Mouse (Mus musculus): ENCODE data around the gene Chpf. TPM values are rescaled to one million over a fixed set of nuclear protein-coding genes. Genes with fewer than 3 reads are reported as not detected.

The Chpf gene
- polyA plus RNA-seq, 1 experiment from 2014 or later = 33.5 TPM

DNA sequence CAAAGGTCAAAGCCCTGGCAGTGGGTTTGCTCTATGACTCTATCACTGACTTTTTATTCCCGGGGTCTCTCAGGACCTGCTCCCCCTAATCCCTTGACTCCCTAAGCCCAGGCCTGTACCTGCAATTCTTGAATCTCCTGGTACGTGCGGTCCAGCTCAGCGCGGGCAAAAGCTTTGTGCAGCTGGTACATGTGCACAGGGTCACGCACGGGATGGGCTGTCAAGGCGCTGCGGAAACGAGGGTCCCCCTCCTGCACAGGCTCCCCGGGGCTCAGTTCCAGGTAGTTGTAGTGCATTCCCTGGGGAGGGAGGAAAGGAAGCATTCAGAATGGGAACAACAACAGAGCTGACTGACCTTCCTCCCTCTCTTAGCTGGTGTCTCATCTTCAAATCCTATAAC lies 2.7 kb downstream of the Chpf start:
- peaks cover 21% of the 10 kb centered on the region for H3K27me3 ChIP-seq
- H3K9ac ChIP-seq = no peak overlapping the region
- peaks cover 36% of the 10 kb centered on the region for H3K36me3 ChIP-seq
- H3K4me2 ChIP-seq (replicated peaks) = no peak overlapping the region
- H3K4me3 ChIP-seq = no peak overlapping the region
- peaks cover 23% of the 10 kb centered on the region for H3K4me1 ChIP-seq
- H3K9me3 ChIP-seq = no peaks in the 10 kb centered on the region
- WGBS = 95% methylated on average over 11 of the region's 11 CpGs
- H3K27ac ChIP-seq = no peak overlapping the region
- no peak for ATAC-seq (ENCODE audit: insufficient number of reproducible peaks, insufficient read depth, low FRiP score, low TSS enrichment)

DNA sequence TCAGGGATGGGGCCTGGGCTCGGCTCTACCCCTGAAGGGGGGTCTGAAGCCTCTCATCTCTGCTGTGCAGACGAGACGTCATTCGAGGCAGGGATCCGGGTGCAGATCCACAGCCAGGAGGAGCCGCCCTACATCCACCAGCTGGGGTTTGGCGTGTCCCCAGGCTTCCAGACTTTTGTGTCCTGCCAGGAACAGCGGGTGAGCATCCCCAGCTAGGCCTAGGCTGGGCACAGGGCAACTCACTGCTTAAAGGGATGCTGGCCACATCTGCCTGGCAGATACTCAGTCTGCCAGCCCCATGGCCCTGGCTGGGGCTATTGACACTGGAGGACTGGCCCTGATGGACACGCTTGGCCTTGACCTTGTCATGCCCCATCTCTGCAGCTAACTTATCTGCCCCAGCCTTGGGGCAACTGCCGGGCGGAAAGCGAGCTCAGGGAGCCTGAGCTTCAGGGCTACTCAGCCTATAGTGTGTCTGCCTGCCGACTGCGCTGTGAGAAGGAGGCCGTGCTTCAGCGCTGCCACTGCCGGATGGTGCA lies 9.8 kb downstream of the Chpf start:
- H3K9ac ChIP-seq = no peak overlapping the region
- no peaks in the 10 kb centered on the region for H3K4me1 ChIP-seq
- peaks cover 14% of the 10 kb centered on the region for H3K36me3 ChIP-seq
- peaks cover 16% of the 10 kb centered on the region; the same call in 1 of the 2 replicates for H3K27me3 ChIP-seq
- no peak overlapping the region for H3K4me3 ChIP-seq
- no peak for ATAC-seq (ENCODE audit: insufficient number of reproducible peaks, insufficient read depth, low FRiP score, low TSS enrichment)
- H3K27ac ChIP-seq = no peak overlapping the region
- 80% methylated on average over 17 of the region's 17 CpGs for WGBS
- no peaks in the 10 kb centered on the region for H3K9me3 ChIP-seq
- H3K4me2 ChIP-seq (replicated peaks) = no peak overlapping the region

DNA sequence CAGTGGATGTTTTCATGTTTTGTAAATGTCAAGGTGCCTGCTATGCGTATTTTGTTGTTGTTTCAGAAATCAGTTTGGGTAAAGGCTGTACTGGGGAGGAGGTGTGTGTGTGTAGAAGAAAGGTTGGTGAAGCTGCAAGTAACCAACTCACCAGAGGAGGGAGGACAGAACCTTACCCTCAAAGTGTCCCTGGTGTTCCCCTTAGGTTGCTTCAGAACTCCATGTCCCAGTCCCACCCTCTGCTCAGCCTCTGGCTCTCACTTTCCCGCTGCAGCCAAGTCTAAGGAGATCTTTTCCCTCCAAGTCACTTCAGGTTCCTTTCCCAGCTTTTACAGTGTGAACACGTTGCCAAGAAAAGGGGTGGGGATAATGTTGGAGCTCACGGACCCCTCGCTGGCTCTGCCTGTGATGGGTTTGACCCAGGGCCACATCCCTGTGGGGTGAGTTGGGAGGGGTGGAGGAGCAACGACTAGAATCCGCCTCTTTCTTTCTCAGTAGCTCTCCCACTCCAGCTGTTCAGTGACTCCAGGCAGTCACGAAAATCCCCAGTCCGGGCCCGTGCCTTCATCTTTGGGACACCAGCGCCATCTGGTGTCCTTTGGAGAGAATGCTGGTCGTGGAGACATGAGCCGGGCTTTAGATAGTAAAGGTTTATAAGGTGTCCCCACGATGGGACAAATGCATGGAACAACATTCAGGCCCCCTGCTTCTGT lies 11.7 kb downstream of the Chpf start:
- Histone ChIP-seq H3K9me3 (no peaks in the 10 kb centered on the region), H3K27ac (no peak overlapping the region), H3K4me1 (no peaks in the 10 kb centered on the region), H3K4me3 (no peak overlapping the region), H3K36me3 (no peaks in the 10 kb centered on the region), H3K4me2 (replicated peaks) (no peak overlapping the region; the same call in 1 of the 2 replicates), H3K27me3 (peaks cover 11% of the 10 kb centered on the region; the same call in 1 of the 2 replicates), H3K9ac (no peak overlapping the region)
- 8% methylated on average over 14 of the region's 14 CpGs for WGBS
- peak; percentile 83 for ATAC-seq (ENCODE audit: insufficient number of reproducible peaks, insufficient read depth, low FRiP score, low TSS enrichment)

DNA sequence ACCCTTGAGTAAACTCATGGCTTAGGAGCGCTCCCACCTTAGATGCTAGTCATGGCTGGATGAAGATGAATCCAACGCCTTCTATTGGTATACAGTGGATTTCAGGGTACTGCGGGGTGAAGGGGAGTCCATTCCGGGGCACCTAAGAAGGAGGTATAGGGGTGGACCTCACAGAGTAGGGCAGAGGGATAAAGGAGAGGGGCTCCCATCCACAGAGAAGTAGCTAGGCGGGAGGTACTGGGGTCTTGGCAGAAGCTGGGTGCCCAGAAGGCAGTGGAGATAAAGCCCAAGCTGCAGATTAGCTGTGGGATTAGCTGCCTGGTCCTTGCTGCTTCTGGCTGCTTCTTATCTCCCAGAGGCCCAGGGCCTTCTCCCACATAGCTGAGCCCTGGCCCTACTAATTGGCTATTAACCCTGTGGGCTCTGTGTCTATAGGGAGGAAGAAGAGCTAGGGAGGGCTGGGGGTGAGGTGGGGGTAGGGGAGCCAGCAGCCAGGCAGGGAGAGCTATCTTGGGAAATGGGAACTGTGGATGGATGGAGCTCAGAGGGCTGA lies 15.4 kb downstream of the Chpf start:
- Histone ChIP-seq H3K4me2 (replicated peaks) (no peak overlapping the region), H3K9ac (no peak overlapping the region), H3K4me3 (no peak overlapping the region), H3K27me3 (peaks cover 7% of the 10 kb centered on the region; the same call in 1 of the 2 replicates), H3K9me3 (no peaks in the 10 kb centered on the region), H3K36me3 (no peaks in the 10 kb centered on the region), H3K27ac (no peak overlapping the region), H3K4me1 (peaks cover 6% of the 10 kb centered on the region; the same call in 1 of the 2 replicates)
- ATAC-seq (ENCODE audit: insufficient number of reproducible peaks, insufficient read depth, low FRiP score, low TSS enrichment) = no peak
- WGBS = 73% methylated on average over 5 of the region's 5 CpGs

DNA sequence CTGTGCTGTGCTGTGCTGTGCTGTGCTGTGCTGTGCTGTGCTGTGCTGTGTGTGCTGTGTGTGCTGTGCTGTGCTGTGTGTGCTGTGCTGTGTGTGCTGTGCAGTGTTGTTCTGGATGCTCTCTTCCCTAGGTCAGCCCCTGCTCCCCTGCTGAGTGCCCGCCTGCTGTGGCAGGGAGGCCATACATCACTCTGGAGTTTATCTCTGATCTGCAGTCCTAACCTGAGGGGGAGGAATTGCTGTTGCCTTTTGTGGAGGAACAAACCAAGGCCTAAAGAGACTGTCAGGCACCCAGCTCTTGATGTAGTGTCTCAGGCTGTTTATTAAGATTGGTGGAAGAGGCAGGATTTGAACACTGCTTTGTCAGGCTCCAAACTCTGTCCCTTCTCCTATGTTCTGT lies 16.5 kb downstream of the Chpf start:
- 37% methylated on average over 1 of the region's 1 CpGs for WGBS
- Histone ChIP-seq H3K9me3 (no peaks in the 10 kb centered on the region), H3K4me3 (no peak overlapping the region), H3K4me2 (replicated peaks) (no peak overlapping the region), H3K27me3 (peaks cover 16% of the 10 kb centered on the region), H3K9ac (no peak overlapping the region), H3K36me3 (no peaks in the 10 kb centered on the region), H3K27ac (no peak overlapping the region), H3K4me1 (peaks cover 16% of the 10 kb centered on the region)
- no peak for ATAC-seq (ENCODE audit: insufficient number of reproducible peaks, insufficient read depth, low FRiP score, low TSS enrichment)

DNA sequence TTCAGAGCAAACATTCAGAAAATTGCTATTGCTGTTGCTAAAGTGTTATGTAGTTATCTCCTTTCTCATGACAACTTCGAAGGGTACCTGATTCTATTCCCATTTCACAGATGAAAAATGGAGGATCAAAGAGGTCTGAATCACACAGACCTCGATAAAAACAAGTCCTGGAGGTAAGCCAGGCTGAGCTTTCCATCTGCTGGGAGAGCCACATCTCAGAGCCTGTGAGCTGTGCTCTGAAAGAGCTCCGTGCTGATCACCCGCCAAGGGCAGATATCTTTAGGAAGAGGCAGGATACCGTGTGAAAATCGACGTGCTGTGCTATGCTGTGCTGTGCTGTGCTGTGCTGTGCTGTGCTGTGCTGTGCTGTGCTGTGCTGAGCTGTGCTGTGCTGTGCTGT lies 18.8 kb downstream of the Chpf start:
- H3K9me3 ChIP-seq = no peaks in the 10 kb centered on the region
- peaks cover 36% of the 10 kb centered on the region for H3K4me1 ChIP-seq
- H3K36me3 ChIP-seq = no peaks in the 10 kb centered on the region
- no peak overlapping the region for H3K9ac ChIP-seq
- H3K4me2 ChIP-seq (replicated peaks) = no peak overlapping the region
- H3K27ac ChIP-seq = no peak overlapping the region
- WGBS = 83% methylated on average over 7 of the region's 7 CpGs
- H3K4me3 ChIP-seq = no peak overlapping the region
- H3K27me3 ChIP-seq = peaks cover 32% of the 10 kb centered on the region
- no peak for ATAC-seq (ENCODE audit: insufficient number of reproducible peaks, insufficient read depth, low FRiP score, low TSS enrichment)

DNA sequence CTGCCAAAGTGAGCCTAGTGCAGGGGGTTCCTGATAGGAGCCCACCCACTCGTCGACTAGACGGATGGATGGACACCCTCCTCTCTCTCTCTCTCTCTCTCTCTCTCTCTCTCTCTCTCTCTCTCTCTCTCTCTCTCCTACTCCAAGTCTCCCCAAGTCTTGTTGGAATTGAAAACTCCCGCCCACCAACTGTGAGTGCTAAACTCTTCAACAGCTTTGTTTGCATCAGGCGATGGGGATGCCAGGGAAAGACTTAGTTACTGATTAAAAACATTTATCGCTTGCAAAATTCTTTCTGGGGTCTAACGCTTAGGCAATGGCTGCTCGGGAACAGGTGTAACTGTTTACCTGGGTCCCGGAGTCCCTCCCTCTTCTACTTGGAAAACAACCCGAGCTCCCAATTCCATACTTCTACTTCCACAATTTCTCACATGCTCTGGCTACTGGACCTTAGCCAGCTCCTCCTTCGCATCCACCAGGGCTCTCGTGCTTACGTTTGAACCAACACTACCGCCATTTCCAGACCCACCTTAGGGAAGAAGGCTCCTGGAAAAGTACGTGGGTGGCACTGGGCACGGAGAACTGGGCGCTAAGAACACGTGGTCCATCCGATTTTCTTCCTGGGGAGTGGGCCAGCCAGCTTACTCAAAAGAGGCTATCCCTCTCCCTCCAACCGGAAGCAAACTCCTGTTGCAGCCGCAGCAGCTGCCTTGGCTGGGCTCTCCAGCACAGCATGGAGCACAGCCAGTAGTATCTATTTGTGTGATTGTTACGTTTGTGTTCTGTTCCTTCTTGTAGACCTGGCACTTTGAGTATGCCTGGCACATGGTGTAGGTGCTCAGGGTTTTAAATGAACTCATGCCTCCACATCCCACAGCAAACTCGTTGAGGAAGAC lies 20.1 kb downstream of the Chpf start:
- H3K27me3 ChIP-seq = peaks cover 44% of the 10 kb centered on the region

DNA sequence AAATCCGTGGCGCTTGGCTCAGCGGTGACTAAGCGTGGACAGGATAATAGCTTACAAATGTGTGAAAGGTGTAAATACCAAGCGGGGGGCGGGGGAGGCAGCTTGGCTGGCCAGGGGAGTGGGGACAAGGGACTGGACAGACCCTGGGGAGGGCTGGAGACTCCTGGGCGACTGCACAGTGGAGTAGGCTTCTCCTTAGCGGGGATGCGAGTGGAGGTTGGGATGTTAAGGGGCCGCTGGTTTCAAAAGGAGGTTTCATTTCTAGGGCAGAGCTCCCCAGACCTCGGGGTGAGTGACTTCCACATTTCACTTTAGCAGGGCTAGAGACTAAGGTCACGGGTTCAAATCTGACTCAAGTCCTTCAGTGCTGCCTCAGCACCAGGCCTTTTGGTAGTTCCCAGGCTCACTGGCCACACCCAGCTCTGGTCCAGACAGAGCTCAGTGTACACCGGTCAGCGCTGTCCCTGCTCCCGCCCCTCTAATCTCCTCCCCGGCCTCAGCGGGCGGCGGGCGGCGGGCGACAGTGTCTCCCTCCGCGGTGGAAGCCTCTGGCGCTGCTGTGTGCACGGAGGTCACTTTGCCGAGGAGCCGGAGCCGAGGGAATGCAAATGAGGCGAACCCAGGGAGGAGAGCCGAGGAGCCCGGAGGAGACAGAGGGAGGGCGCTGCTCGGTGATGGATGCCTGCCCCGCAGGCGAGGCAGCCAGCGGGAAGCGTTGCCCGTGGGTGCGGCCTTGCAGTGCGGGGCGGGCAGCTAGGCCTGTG lies 20.9 kb downstream of the Chpf start:
- peak; percentile 39; the same call in 1 of the 2 replicates for ATAC-seq (ENCODE audit: insufficient number of reproducible peaks, insufficient read depth, low FRiP score, low TSS enrichment)
- Histone ChIP-seq H3K4me1 (peaks cover 41% of the 10 kb centered on the region), H3K4me2 (replicated peaks) (peak overlapping the region; percentile 46), H3K27me3 (peaks cover 47% of the 10 kb centered on the region), H3K27ac (no peak overlapping the region; the same call in 1 of the 2 replicates), H3K36me3 (no peaks in the 10 kb centered on the region), H3K9ac (peak overlapping the region; percentile 4; the same call in 1 of the 2 replicates), H3K4me3 (peak overlapping the region; percentile 23), H3K9me3 (no peaks in the 10 kb centered on the region)
- 2% methylated on average over 42 of the region's 42 CpGs for whole genome bisulfite sequencing

More for the DNA sequence above, 20.1 kb downstream of the Chpf start:
- peak overlapping the region; percentile 4; the same call in 1 of the 2 replicates for H3K9ac ChIP-seq
- H3K4me2 ChIP-seq (replicated peaks) = peak overlapping the region; percentile 46
- no peak for ATAC-seq (ENCODE audit: insufficient number of reproducible peaks, insufficient read depth, low FRiP score, low TSS enrichment)
- peak overlapping the region; percentile 23 for H3K4me3 ChIP-seq
- H3K27ac ChIP-seq = peak overlapping the region; percentile 23; the same call in 1 of the 2 replicates
- peaks cover 36% of the 10 kb centered on the region for H3K4me1 ChIP-seq
- WGBS = 18% methylated on average over 23 of the region's 23 CpGs
- no peaks in the 10 kb centered on the region for H3K36me3 ChIP-seq
- H3K9me3 ChIP-seq = no peaks in the 10 kb centered on the region

DNA sequence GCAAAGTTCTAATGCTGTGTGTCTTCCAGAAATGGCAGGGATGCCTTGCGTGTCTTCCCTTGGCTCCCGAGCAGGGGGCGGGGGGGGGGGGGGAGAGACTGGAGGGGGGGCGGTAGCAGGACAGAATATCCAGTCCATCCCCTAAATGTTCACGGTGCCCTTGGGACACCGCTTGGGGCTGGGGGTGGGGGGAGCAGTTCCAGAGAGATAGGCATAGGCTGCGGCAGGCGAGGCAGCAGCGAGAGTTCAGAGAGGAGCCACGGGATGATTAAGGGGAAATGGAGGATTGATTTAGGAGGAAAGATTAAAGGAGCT lies 21.4 kb downstream of the Chpf start:
- no peak overlapping the region for H3K9ac ChIP-seq
- no peak for ATAC-seq (ENCODE audit: insufficient number of reproducible peaks, insufficient read depth, low FRiP score, low TSS enrichment)
- H3K27me3 ChIP-seq = peaks cover 49% of the 10 kb centered on the region
- H3K36me3 ChIP-seq = no peaks in the 10 kb centered on the region
- H3K27ac ChIP-seq = 0 out of 2 replicates have a peak overlapping the region, but pooled peaks have one; percentile 41
- no peak overlapping the region for H3K4me3 ChIP-seq
- peaks cover 41% of the 10 kb centered on the region for H3K4me1 ChIP-seq
- H3K4me2 ChIP-seq (replicated peaks) = peak overlapping the region; percentile 46; the same call in 1 of the 2 replicates
- H3K9me3 ChIP-seq = no peaks in the 10 kb centered on the region
- WGBS = 1% methylated on average over 7 of the region's 10 CpGs

DNA sequence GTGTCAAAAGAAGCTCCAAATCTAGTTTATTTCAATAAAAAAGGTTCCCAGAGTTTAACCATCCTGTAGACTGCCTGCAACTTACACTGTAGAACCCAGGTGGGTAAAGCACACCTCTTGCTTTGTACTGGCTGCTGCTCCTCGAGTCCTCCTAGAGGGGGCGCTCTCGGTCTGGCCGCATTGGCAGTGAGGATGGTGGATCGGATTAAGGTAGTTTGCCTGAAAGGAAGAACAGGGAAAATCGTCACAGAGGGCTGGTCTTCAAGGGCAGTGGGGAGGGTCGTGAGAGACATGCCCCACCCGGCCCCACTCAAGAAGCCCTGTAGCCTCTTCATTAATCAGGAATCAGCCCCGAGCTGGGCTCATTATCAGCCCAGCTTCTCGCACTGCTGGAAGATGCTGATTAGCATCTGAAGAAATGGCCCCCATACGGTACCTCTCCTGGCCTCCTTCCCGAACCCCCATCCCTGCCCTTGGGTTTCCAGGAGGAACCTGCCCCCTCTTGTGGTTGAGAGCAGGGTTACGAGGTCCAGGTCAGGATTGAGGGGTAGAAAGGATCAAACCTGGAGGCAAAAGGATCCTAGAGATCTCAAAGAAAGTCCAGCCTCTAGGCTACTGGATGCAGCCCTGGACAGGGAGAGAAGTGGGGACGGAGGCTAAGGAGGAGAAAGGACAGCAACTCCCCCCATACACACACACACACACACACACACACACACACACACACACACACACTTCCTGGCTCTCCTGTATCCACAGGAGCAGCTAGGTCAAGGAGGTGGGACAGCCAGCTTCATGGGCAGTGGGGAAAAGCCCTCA lies 22.2 kb downstream of the Chpf start:
- Histone ChIP-seq H3K36me3 (no peaks in the 10 kb centered on the region), H3K9ac (no peak overlapping the region; the same call in 1 of the 2 replicates), H3K9me3 (no peaks in the 10 kb centered on the region), H3K27ac (0 out of 2 replicates have a peak overlapping the region, but pooled peaks have one; percentile 41), H3K4me2 (replicated peaks) (no peak overlapping the region), H3K27me3 (peaks cover 56% of the 10 kb centered on the region), H3K4me1 (peaks cover 41% of the 10 kb centered on the region), H3K4me3 (no peak overlapping the region)
- ATAC-seq (ENCODE audit: insufficient number of reproducible peaks, insufficient read depth, low FRiP score, low TSS enrichment) = no peak
- WGBS = 8% methylated on average over 14 of the region's 14 CpGs

All from embryonic facial prominence, embryonic 12.5 days (tissue).